Mouse (Mus musculus) liver, adult 2 months (tissue): ENCODE data around the gene Ddo.

Source experiments
- CTCF ChIP-seq: fragments of 200-500 bp; IDR thresholded peaks from 2 replicates; pipeline ENCODE4 v1.5.1; 2011; ENCODE audit warnings: low read depth, low read length, control low read depth
- POLR2A ChIP-seq: fragments of 200-500 bp; IDR thresholded peaks from 2 replicates; pipeline ENCODE4 v1.6.1; 2011; ENCODE audit warnings: low read length, control low read depth; ENCODE audit not compliant: insufficient read depth; ENCODE audit errors: extremely low read depth

DNA sequence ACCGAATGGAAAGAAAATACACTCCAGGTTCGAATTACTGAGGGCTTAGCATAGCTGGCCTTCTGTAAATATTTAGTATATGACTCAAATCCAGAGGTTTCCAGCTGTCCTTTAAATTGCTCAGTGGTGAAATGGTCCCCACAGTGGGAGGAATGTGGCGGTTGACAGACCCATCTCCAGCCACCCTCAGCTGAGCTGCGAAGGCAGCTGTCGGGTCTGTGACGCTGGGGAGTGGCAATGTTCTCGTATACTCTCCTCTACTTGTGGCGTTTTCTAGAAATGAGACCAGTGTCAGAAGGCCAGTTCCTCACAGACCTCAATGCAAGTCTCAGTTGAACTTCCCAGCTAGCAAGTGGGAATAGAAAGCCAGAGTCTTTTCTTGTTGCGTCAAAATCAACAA, 14.6 kb downstream of the Ddo start:
- TF ChIP-seq CTCF (no peak), POLR2A (no peak)
